Mouse (Mus musculus) MEL (cell line): ENCODE data around the gene Kdm6b. TPM values are rescaled to one million over a fixed set of nuclear protein-coding genes. Genes with fewer than 3 reads are reported as not detected.

Source experiments
- DNase-seq: peaks from one replicate; pipeline ENCODE4 v3.0.0; 2011; ENCODE audit warnings: low read depth, low spot score
- H3K27ac ChIP-seq: 2 replicates; pipeline ENCODE4 v1.5.1; 2012; ENCODE audit warnings: low read depth, mild to moderate bottlenecking, control low read depth, low read length, moderate library complexity; ENCODE audit not compliant: control insufficient read depth
- H3K27me3 ChIP-seq, 2 experiments: fragments of 150-350 bp in 1 of 2; sonication (generic) in 1 of 2; 2 replicates each; pipeline ENCODE4 v1.6.1; 2012; ENCODE audit warnings: low read length in 2 of 2, mild to moderate bottlenecking in 2 of 2, improper control_type of control experiment in 1 of 2, moderate library complexity in 1 of 2; ENCODE audit not compliant: insufficient read depth in 2 of 2, control insufficient read depth in 1 of 2
- H3K36me3 ChIP-seq, 2 experiments: 2 replicates each; pipeline ENCODE4 v1.6.1; 2012 to 2014; ENCODE audit warnings: low read length in 2 of 2, improper control_type of control experiment in 1 of 2, inconsistent platforms in 1 of 2, mild to moderate bottlenecking in 1 of 2; ENCODE audit not compliant: insufficient read depth in 2 of 2, control insufficient read depth in 1 of 2
- H3K4me1 ChIP-seq, 2 experiments: fragments of 150-350 bp in 1 of 2; sonication (generic) in 1 of 2; 2 replicates each; pipeline ENCODE4 v1.6.1; 2012; ENCODE audit warnings: low read length in 2 of 2, improper control_type of control experiment in 1 of 2, mild to moderate bottlenecking in 1 of 2; ENCODE audit not compliant: insufficient read depth in 2 of 2, control insufficient read depth in 1 of 2
- H3K4me3 ChIP-seq, 2 experiments: fragments of 150-350 bp in 1 of 2; sonication (generic) in 1 of 2; 2 replicates each; pipeline ENCODE4 v1.5.1; 2012; ENCODE audit warnings: low read depth in 2 of 2, low read length in 2 of 2, mild to moderate bottlenecking in 2 of 2, moderate library complexity in 2 of 2, control low read depth in 1 of 2, improper control_type of control experiment in 1 of 2; ENCODE audit not compliant: control insufficient read depth in 1 of 2, insufficient read depth in 1 of 2
- H3K79me2 ChIP-seq: 2 replicates; pipeline ENCODE4 v1.6.1; 2012; ENCODE audit warnings: mild to moderate bottlenecking, low read length, moderate library complexity; ENCODE audit not compliant: control insufficient read depth, poor library complexity, insufficient read depth
- H3K9ac ChIP-seq: 2 replicates; pipeline ENCODE4 v1.6.1; 2012; ENCODE audit warnings: low read depth, mild to moderate bottlenecking, control low read depth, low read length, moderate library complexity; ENCODE audit not compliant: control insufficient read depth, poor library complexity, severe bottlenecking
- H3K9me3 ChIP-seq: fragments of 150-350 bp; sonication (generic); replicated peaks from 2 replicates; pipeline ENCODE4 v1.6.1; 2012; ENCODE audit warnings: mild to moderate bottlenecking, low read length, improper control_type of control experiment, moderate library complexity; ENCODE audit not compliant: insufficient read depth
- CHD1 ChIP-seq: IDR thresholded peaks from 2 replicates; pipeline ENCODE4 v1.6.1; 2012; ENCODE audit warnings: low read depth, mild to moderate bottlenecking, inconsistent platforms, low read length, improper control_type of control experiment
- CHD2 ChIP-seq: IDR thresholded peaks from 2 replicates; pipeline ENCODE4 v1.6.1; 2011; ENCODE audit warnings: low read length, improper control_type of control experiment
- E2F4 ChIP-seq: IDR thresholded peaks from 2 replicates; pipeline ENCODE4 v1.6.1; 2011; ENCODE audit warnings: low read depth, low read length, improper control_type of control experiment, borderline replicate concordance
- KAT2A ChIP-seq: conservative IDR thresholded peaks from 2 replicates; pipeline ENCODE4 v1.6.1; 2012; ENCODE audit warnings: low read depth, low read length, improper control_type of control experiment, inconsistent platforms
- MAZ ChIP-seq: IDR thresholded peaks from 2 replicates; pipeline ENCODE4 v1.6.1; 2012; ENCODE audit warnings: low read depth, mild to moderate bottlenecking, inconsistent platforms, low read length, improper control_type of control experiment
- MEF2A ChIP-seq: IDR thresholded peaks from 2 replicates; pipeline ENCODE4 v1.6.1; 2014; ENCODE audit warnings: low read depth, mild to moderate bottlenecking, inconsistent platforms, low read length, improper control_type of control experiment; ENCODE audit not compliant: poor library complexity, insufficient replicate concordance, severe bottlenecking; ENCODE audit errors: extremely low read depth
- NRF1 ChIP-seq: IDR thresholded peaks from 2 replicates; pipeline ENCODE4 v1.6.1; 2014; ENCODE audit warnings: low read depth, mild to moderate bottlenecking, inconsistent platforms, low read length, improper control_type of control experiment, moderate library complexity; ENCODE audit not compliant: poor library complexity, insufficient read depth, severe bottlenecking
- POLR2AphosphoS5 ChIP-seq: IDR thresholded peaks from 2 replicates; pipeline ENCODE4 v1.6.1; 2012; ENCODE audit warnings: low read depth, borderline replicate concordance, mild to moderate bottlenecking, inconsistent platforms, low read length, moderate library complexity, mixed read lengths
- RCOR1 ChIP-seq: IDR thresholded peaks from 2 replicates; pipeline ENCODE4 v1.6.1; 2012; ENCODE audit warnings: low read depth, mild to moderate bottlenecking, inconsistent platforms, low read length, improper control_type of control experiment
- TAL1 ChIP-seq: IDR thresholded peaks from 2 replicates; pipeline ENCODE4 v1.6.1; 2012; ENCODE audit warnings: mild to moderate bottlenecking, inconsistent platforms, low read length, moderate library complexity, mixed read lengths
- TCF12 ChIP-seq: IDR thresholded peaks from 2 replicates; pipeline ENCODE4 v1.6.1; 2014; ENCODE audit warnings: low read depth, mild to moderate bottlenecking, inconsistent platforms, low read length, improper control_type of control experiment, moderate library complexity
- UBTF ChIP-seq: IDR thresholded peaks from 2 replicates; pipeline ENCODE4 v1.6.1; 2012; ENCODE audit warnings: low read depth, mild to moderate bottlenecking, inconsistent platforms, low read length, improper control_type of control experiment, moderate library complexity, borderline replicate concordance; ENCODE audit not compliant: insufficient read depth
- USF1 ChIP-seq: IDR thresholded peaks from 2 replicates; pipeline ENCODE4 v1.6.1; 2014; ENCODE audit warnings: low read depth, mild to moderate bottlenecking, inconsistent platforms, low read length, improper control_type of control experiment, moderate library complexity
- ZNF384 ChIP-seq: IDR thresholded peaks from 2 replicates; pipeline ENCODE4 v1.6.1; 2012; ENCODE audit warnings: low read depth, mild to moderate bottlenecking, inconsistent platforms, low read length, improper control_type of control experiment
- polyA plus RNA-seq, 2 experiments: library from polyadenylated mRNA; stranded (reverse) in 1 of 2; unstranded in 1 of 2; fragments of >175 nt in 1 of 2; fragments of >200 nt in 1 of 2; gene quantifications; 2 replicates each; pipeline versions ENCODE4 v1.2.1 to v1.2.4; 2012; ENCODE audit warnings: low replicate concordance in 2 of 2, low read depth in 1 of 2; ENCODE audit not compliant: insufficient read length in 2 of 2, insufficient read depth in 1 of 2, missing spikeins in 1 of 2
- total RNA-seq: library from RNA; depleted of rRNA; stranded (reverse); fragments of 300-350 nt; gene quantifications from 2 replicates; pipeline ENCODE4 v1.2.3, GENCODE M21; 2012

The Kdm6b gene
- total and polyA plus RNA-seq, 3 experiments = 5.8 to 43.4 (median 25.0) TPM

- DNase-seq = no peak
- H3K4me3 ChIP-seq = no peak overlapping the region
- TF ChIP-seq CHD1 = no peak
- TF ChIP-seq RCOR1 = no peak
- no peak for TF ChIP-seq MAZ
Measured at GRCm38 (mm10) chr11:69399201-69400082, 14.0 kb downstream of the Kdm6b start.

GRCm38 (mm10) chr11:69398486-69399200, 14.8 kb downstream of the Kdm6b start:
- peaks cover 9% of the 10 kb centered on the region for H3K79me2 ChIP-seq
- peaks cover 2 to 9% of the 10 kb centered on the region in 2 experiments; a peak in 3 of 4 replicates for H3K4me1 ChIP-seq
- H3K9me3 ChIP-seq = no peaks in the 10 kb centered on the region
- no peak overlapping the region for H3K4me3 ChIP-seq
- no peak for TF ChIP-seq MEF2A
- no peak for TF ChIP-seq NRF1
- TF ChIP-seq E2F4 = no peak
- TF ChIP-seq USF1 = no peak
- TF ChIP-seq POLR2AphosphoS5 = no peak
- TF ChIP-seq KAT2A = no peak
- TF ChIP-seq TAL1 = no peak
- TF ChIP-seq MAZ = no peak; the same call in 1 of the 2 replicates
- no peak for TF ChIP-seq UBTF
- no peak for TF ChIP-seq CHD2
- TF ChIP-seq TCF12 = no peak
- no peak for TF ChIP-seq ZNF384
- H3K9ac ChIP-seq = no peak overlapping the region
- no peak overlapping the region for H3K27ac ChIP-seq
- H3K27me3 ChIP-seq = no peaks in the 10 kb centered on the region
- no peak for DNase-seq
- H3K36me3 ChIP-seq = peaks cover 2 to 5% of the 10 kb centered on the region in 2 experiments; a peak in 3 of 4 replicates

More at GRCm38 (mm10) chr11:69399201-69400082, 14.0 kb downstream of the Kdm6b start:
- peaks cover 2 to 9% of the 10 kb centered on the region in 2 experiments; a peak in 3 of 4 replicates for H3K4me1 ChIP-seq
- H3K79me2 ChIP-seq = peaks cover 6% of the 10 kb centered on the region
- no peak overlapping the region for H3K9ac ChIP-seq
- peaks cover 2 to 5% of the 10 kb centered on the region in 2 experiments; a peak in 3 of 4 replicates for H3K36me3 ChIP-seq
- H3K27me3 ChIP-seq = no peaks in the 10 kb centered on the region
- no peak overlapping the region for H3K27ac ChIP-seq
- no peaks in the 10 kb centered on the region for H3K9me3 ChIP-seq
